Mouse (Mus musculus): ENCODE data around the gene Hibch. TPM values are rescaled to one million over a fixed set of nuclear protein-coding genes. Genes with fewer than 3 reads are reported as not detected.
"Not testable (repeated sequence)": the region's sequence is repeated elsewhere in the genome, so short reads cannot be mapped to it uniquely, and the experiment has no call there.

Gene Hibch
- total RNA-seq, 2 experiments from 2014 or later = 78.7 to 87.6 TPM

GRCm38 (mm10) chr1:52864220-52864619 is 19.5 kb downstream of the Hibch start:
- DNase-seq (ENCODE audit: low spot score) = no peak
- intact Hi-C loops (cut with DNase I) = no loop called here

- intact Hi-C loops (cut with DNase I) = no loop called here
- DNase-seq (ENCODE audit: low spot score) = no peak
These were observed 21.3 kb downstream of the Hibch start for GRCm38 (mm10) chr1:52866007-52866406.

GRCm38 (mm10) chr1:52867876-52868275 is 23.1 kb downstream of the Hibch start:
- intact Hi-C loops (cut with DNase I) = no loop called here
- no peak for DNase-seq (ENCODE audit: low spot score)

GRCm38 (mm10) chr1:52884208-52884607 is 39.5 kb downstream of the Hibch start:
- no peak for DNase-seq (ENCODE audit: low spot score)
- intact Hi-C loops (cut with DNase I) = no loop called here

- intact Hi-C loops (cut with DNase I) = no loop called here
- no peak for DNase-seq (ENCODE audit: low spot score)
These were observed 65.1 kb downstream of the Hibch start for GRCm38 (mm10) chr1:52909783-52910182.

GRCm38 (mm10) chr1:52916655-52917054 is 71.9 kb downstream of the Hibch start:
- no peak for DNase-seq (ENCODE audit: low spot score)
- intact Hi-C loops (cut with DNase I) = no loop called here

GRCm38 (mm10) chr1:52918897-52919296 is 74.2 kb downstream of the Hibch start:
- DNase-seq (ENCODE audit: low spot score); intact Hi-C loops (cut with DNase I): not testable (repeated sequence)

GRCm38 (mm10) chr1:52924482-52924881 is 79.8 kb downstream of the Hibch start:
- DNase-seq (ENCODE audit: low spot score); intact Hi-C loops (cut with DNase I): not testable (repeated sequence)

GRCm38 (mm10) chr1:52934494-52934893 is 89.8 kb downstream of the Hibch start:
- no peak for DNase-seq (ENCODE audit: low spot score)
- intact Hi-C loops (cut with DNase I) = no loop called here

GRCm38 (mm10) chr1:52939021-52939420 is 94.3 kb downstream of the Hibch start:
- DNase-seq (ENCODE audit: low spot score) = no peak
- intact Hi-C loops (cut with DNase I) = no loop called here

- no peak for DNase-seq (ENCODE audit: low spot score)
- intact Hi-C loops (cut with DNase I) = no loop called here
These were observed 103.2 kb downstream of the Hibch start for GRCm38 (mm10) chr1:52947895-52948294.

- intact Hi-C loops (cut with DNase I) = loop anchor here (5.0 kb wide), 1 partner anchor 81 kb away; no protein-coding TSS in a partner anchor
- no peak for DNase-seq (ENCODE audit: low spot score)
These were observed 106.6 kb downstream of the Hibch start for GRCm38 (mm10) chr1:52951146-52951868.

- DNase-seq (ENCODE audit: low spot score) = no peak
- intact Hi-C loops (cut with DNase I) = loop anchor here (5.0 kb wide), 1 partner anchor 80 kb away; no protein-coding TSS in a partner anchor
These were observed 107.4 kb downstream of the Hibch start for GRCm38 (mm10) chr1:52952143-52952542.

GRCm38 (mm10) chr1:52952551-52953397 is 108.0 kb downstream of the Hibch start:
- no peak for DNase-seq (ENCODE audit: low spot score)
- intact Hi-C loops (cut with DNase I) = loop anchor here (5.0 kb wide), 1 partner anchor 80 kb away; no protein-coding TSS in a partner anchor

GRCm38 (mm10) chr1:52953548-52953947 is 108.8 kb downstream of the Hibch start:
- intact Hi-C loops (cut with DNase I) = loop anchor here (5.0 kb wide), 1 partner anchor 79 kb away; no protein-coding TSS in a partner anchor
- DNase-seq (ENCODE audit: low spot score) = no peak

GRCm38 (mm10) chr1:52954456-52954855 is 109.7 kb downstream of the Hibch start:
- no peak for DNase-seq (ENCODE audit: low spot score)
- intact Hi-C loops (cut with DNase I) = loop anchor here (5.0 kb wide), 1 partner anchor 78 kb away; no protein-coding TSS in a partner anchor

GRCm38 (mm10) chr1:52955102-52955501 is 110.4 kb downstream of the Hibch start:
- no peak for DNase-seq (ENCODE audit: low spot score)
- intact Hi-C loops (cut with DNase I) = loop anchor here (5.0 kb wide), 1 partner anchor 308 kb away; no protein-coding TSS in a partner anchor

GRCm38 (mm10) chr1:52956746-52957145 is 112.0 kb downstream of the Hibch start:
- intact Hi-C loops (cut with DNase I) = loop anchor here (5.0 kb wide), 1 partner anchor 309 kb away; no protein-coding TSS in a partner anchor
- no peak for DNase-seq (ENCODE audit: low spot score)

GRCm38 (mm10) chr1:52960191-52960590 is 115.5 kb downstream of the Hibch start:
- intact Hi-C loops (cut with DNase I) = no loop called here
- DNase-seq (ENCODE audit: low spot score) = no peak

GRCm38 (mm10) chr1:52963097-52963496 is 118.4 kb downstream of the Hibch start:
- intact Hi-C loops (cut with DNase I) = no loop called here
- DNase-seq (ENCODE audit: low spot score) = no peak

GRCm38 (mm10) chr1:52964581-52964980 is 119.9 kb downstream of the Hibch start:
- no peak for DNase-seq (ENCODE audit: low spot score)
- intact Hi-C loops (cut with DNase I) = no loop called here
